Mouse (Mus musculus): Measurements from ENCODE around the gene Zdhhc22.
A peak's percentile ranks its signal among the peaks of the same experiment; 100 is the strongest.

The Zdhhc22 gene

DNA sequence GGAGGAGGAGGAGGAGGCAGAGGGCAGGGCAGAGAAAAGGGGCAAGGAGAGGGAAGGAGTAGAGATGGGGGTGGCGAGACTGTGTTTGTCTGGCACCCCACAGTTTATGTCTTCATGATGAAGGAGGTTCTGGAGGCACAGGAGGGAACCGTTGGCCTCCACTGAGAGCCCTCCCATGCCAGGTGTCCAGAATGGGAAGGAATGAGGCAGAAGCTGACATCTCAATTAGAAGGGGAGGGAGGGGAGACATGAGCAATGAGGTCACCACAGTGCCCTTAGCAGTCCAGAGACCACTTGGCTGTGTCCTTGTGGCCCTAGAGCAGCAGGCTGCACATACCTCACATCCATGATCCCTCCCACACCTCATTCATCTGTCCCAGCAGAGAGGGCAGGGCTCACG, 4.5 kb upstream of the Zdhhc22 start:
- DNase-seq = no peak

DNA sequence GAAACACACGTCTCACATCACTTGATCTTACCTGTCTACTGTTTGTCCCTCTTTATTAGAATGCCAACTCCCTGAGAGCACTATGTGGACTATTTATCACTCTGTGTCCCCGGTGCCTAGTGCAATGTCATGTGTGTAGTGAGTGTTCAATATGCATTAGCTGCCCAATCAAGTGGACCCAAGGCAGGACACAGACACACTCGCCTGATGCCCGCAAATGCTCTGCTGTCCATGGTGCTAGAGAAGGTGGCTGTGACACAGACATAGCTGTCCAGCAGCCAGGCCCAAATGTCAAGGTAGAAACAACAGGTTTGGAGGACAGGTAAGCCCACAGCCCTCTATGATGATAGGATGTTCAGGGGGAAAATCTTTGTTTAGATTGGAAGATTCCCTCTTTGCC, 3.9 kb upstream of the Zdhhc22 start:
- no peak for DNase-seq

DNA sequence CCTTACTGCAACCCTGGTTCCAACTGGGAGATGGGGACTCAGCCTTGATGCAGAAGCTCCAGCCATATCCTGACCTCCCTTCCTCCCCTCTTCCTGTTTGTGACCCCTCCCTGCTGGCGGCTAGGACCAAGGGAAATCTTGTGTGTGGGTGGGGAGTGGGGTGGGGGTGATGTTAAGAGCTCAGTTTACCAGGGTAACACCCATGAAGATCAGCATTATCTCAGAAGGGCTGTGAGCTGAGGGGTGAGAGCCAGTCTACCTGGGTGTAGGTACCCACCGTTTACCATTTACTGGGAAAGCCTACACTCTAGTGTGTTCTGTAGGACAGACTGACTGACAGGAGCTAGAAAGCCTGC, 503 bp upstream of the Zdhhc22 start:
- no peak for DNase-seq

DNA sequence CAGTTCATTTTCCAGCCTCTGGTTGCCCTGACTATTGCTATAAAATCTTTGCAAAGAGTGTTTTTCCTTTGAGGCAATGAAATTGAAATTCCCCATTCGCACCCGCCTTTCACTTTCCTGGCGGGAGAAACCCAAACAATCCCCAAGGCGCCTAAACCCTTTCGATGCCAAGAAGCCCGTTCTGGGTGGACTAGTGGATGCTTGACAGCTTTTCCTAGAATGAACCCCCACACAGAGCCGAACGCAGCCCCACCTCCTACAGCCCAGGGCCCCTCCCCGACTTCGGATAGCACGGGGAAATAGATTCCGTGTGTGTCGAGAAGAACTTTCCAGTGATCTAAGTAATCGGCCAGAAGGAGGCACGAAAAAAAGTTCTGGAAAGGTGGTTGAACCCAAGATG, 852 bp downstream of the Zdhhc22 start:
- DNase-seq = no peak

DNA sequence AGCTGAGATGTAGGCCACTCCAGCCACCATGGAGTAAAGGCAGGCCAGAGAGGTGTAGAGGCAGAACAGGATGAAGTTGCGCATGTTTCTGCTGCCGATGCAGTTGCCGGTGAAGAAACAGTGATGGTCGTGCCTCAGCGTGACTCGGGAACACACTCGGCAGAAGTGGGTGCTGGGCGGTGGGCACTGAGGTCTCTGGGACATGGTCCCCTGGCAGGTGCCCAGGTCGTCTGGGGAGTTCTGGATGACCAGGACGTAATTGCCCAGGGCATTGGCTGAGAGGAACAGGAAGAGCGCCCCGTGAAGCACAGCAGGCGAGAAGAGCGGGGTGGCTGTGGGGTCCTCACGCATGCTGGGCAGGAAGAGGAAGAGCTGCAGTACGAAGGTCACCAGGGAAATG, 2.0 kb downstream of the Zdhhc22 start:
- no peak for DNase-seq

DNA sequence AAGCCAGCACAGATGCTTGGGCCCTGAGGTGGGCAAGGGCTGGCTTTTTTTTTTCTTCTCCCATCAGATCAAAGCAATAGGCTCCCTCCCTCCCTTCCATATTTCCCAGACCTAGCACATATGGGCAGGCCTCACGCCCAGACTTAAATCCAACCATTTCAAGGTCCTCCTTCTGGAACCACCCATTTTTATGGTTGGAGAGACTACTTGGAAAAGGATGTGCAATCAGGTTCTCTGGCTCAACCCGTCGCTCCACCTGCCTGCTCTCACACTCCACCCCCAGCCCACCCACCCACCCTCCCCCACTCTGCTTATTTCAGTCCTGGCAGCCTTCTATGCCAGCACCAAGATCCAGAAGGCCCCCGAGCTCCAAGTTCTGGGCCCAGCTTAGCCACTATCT, 3.7 kb downstream of the Zdhhc22 start:
- no peak for DNase-seq

- DNase-seq = peak; percentile 30
Observed at GRCm38 (mm10) chr12:86984194-86984555, 6.1 kb downstream of the Zdhhc22 start.

- DNase-seq = peak; percentile 66
Observed at GRCm38 (mm10) chr12:86983470-86984193, 6.6 kb downstream of the Zdhhc22 start.

- no peak for DNase-seq
Observed at GRCm38 (mm10) chr12:86981180-86981579, 9.1 kb downstream of the Zdhhc22 start.

DNA sequence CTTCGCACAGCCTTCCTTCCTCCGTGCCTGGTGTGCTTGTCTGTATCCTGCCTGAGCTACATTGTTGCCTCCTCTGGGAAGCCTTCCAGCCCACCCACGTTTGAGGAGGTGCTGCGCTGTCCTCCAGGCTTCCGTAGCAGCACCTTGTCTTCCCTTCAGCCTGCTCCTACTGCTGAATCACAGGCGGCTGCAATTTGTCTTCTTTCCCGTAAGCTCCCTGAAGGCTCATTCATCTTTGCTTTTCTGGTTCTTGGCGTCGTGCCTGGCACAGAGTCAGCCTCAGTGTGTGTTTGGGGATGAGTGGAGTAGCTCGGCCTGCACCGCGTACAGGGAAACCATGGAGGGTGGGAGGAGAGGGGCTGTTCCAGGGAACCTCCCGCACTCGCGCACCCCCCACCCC, 12.4 kb downstream of the Zdhhc22 start:
- peak; percentile 46 for DNase-seq

DNA sequence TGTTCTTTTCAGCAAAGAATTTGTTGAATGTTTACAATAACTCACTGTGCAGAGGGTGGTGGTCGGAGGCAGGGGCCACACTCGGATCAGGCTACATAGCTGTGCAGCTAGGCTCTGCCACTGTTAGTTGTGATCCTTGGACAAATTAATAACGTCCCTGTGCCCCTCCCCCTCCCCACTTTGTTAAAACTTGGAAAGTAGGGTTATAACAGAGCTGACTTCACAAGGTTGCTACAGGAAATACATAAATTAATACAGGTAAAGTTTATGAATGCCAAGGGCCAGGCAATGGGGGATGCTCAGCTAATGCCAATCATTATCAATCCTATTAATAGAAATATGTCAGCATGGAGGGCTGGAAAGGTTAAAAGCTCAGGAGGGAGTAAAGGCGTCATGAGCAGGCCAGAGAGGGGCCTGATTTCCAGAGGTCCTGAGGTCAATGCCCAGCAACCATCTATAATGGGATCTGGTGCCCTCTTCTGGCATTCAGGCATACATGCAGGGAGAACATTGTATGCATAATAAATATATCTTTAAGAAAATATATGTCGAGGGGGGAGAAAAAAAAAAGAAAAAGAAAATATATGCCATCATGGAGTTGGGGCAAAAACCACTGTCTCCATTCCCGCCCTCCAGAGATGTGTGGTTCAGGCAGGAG, 13.6 kb downstream of the Zdhhc22 start:
- no peak for DNase-seq

DNA sequence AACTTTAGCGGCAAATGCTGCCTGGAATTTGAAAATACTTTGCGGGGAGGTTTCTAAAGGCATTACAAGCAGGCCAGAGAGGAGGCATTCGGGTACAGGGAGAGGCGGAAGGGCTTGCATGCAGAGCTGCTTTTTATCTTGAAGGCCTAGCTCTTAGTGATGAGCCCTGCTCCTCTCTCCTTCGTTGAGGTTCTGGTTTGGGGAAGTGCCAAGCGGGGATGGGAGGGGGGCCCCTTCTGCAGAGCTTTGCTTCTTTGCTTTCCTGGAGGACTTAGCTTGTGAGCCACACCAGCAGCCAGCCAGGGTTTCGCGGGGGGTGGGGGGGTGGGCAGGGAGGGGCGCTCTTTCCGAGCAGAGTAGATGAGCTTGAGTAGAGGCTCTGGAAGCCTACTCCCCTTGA, 14.5 kb downstream of the Zdhhc22 start:
- DNase-seq = no peak

- DNase-seq = peak; percentile 66
Observed at GRCm38 (mm10) chr12:86974387-86975288, 15.6 kb downstream of the Zdhhc22 start.

DNA sequence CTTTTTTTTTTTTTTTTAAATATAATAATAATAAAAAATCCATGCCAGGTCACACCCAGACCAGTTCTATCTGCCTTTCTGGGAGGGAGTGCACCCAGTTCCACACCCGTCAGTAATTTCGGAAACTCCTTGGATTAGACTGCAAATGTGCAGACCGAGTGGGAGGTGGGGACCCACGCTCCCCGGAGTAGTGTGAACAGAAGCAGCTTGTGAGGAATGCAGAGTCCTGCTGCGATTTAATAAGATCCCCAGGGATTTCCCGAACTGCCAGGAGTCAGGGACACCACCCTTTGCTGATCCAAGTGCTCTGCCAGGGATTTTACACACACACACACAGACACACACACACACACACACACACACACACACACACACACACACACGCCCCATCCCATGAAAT, 16.5 kb downstream of the Zdhhc22 start:
- no peak for DNase-seq

- peak; percentile 55 for DNase-seq
Observed at GRCm38 (mm10) chr12:86973216-86973615, 17.0 kb downstream of the Zdhhc22 start.

- no peak for DNase-seq
Observed at GRCm38 (mm10) chr12:86971089-86971488, 19.1 kb downstream of the Zdhhc22 start.

DNA sequence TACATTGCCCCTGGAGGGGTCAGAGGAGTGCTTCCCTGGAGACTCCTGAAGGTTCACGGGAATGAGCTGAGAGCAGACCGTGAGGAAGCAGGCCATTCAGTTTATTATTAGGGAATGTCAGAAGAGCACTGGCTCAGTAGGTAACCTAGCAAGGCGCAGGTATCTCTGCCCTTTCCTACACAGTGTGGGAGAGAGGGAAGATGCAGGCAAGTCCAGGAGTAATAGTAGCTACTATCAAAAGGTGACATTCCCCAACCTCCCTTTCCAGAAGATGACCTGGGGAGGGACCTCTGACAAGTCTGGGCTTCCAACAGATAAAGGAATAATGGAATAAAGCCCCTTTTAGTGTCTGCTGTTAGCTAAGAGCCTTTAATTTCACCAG, 21.0 kb downstream of the Zdhhc22 start:
- DNase-seq = no peak

- peak; percentile 63 for DNase-seq
Observed at GRCm38 (mm10) chr12:86968468-86969219, 21.6 kb downstream of the Zdhhc22 start.

DNA sequence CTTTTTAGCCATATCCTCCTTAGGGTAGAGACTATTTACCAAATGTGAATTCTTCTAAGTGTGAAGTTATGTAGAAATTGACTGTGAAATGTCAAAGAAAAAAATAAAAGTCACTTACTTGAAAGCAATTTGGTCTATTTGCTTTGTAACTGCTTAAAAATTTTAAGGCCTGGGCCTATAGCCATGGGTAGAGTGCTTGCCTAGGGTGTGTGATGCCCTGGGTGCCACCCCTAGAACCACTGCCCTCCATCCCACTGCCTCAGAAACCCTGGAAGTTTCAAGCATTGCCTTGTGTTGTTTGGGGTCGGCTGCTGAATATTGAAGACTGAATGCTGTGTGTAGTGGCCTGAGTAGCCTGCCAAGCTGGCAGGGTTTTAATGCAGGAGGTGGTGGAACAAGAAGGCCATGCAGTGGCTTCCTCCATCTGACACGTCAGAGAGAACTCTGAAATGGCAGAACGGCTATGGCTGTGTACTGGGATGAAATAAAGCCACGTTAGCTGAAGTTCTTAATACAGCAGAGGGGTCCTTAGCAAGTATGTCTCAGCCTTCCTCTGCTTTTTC, 24.9 kb downstream of the Zdhhc22 start:
- no peak for DNase-seq

GRCm38 (mm10) chr12:86964278-86965057, 25.8 kb downstream of the Zdhhc22 start:
- no peak for DNase-seq

DNA sequence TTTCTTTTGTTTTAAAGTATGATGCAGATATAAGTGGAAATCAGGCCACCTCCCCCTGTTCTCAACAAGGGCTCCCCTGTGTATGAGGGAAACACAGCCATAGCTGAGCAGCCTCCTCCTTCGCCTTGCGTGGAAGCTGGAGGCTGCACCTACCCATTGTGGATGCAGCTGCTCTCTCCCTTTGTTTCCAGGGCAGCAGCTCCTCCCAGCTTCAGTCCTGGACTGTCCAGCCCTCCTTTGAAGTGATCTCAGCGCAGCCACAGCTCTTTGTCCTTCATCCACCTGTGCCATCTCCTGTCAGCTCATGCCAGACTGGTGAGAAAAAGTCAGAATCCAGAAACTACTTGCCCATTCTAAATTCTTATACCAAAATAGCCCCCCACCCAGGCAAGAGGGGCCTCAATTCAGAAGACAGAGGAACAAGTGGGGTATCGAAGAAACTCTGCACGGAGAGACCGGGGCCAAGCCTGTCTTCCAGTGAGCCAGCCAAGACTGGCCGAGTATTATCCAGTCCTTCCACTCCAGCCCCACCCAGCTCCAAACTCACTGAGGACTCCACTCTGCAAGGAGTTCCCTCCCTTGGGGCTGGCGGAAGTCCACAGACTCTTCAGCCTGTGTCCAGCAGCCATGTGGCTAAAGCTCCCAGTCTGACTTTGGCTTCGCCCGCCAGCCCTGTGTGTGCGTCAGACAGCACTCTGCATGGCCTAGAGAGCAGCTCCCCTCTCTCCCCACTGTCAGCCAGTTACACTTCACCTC, 28.5 kb downstream of the Zdhhc22 start:
- no peak for DNase-seq

Measured in liver (tissue).